ENCODE assay signal across 23 mouse cellular contexts in genomic region chr14:32817258-32817657, GRCm38 (mm10). TPM values are rescaled to one million over a fixed set of nuclear protein-coding genes. Genes with fewer than 3 reads are reported as not detected.
DNase-seq lines count a peak whose midpoint lies in the region; ATAC-seq and TF ChIP-seq lines count a peak whose summit lies in the region.
"Had no signal": no experiment of that assay in that cellular context is flagged by ENCODE, and none has a peak within 500 bp of the region (broad histone marks: within the 10 kb centered on the region; RNA-seq: fewer than 3 reads in every experiment).

No protein-coding gene starts in this region.

- 46% methylated on average over 7 of the region's 7 CpGs for WGBS in heart, embryonic 10.5 days
- 22% methylated on average over 7 of the region's 7 CpGs for WGBS in heart, postnatal 0 days
- WGBS in thymus, adult 2 months = 85% methylated on average over 7 of the region's 7 CpGs

- no peak for TF ChIP-seq CTCF in heart, postnatal 0 days (IDR thresholded peaks at IDR 0.05; ENCODE audit: low read depth)
- TF ChIP-seq CTCF in thymus, adult 2 months (IDR thresholded peaks at IDR 0.05; ENCODE audit: borderline replicate concordance, control insufficient read depth, extremely low read depth, insufficient read depth, low read length, poor library complexity) = no peak

- peaks cover 29% of the 10 kb centered on the region for H3K4me1 ChIP-seq in heart, embryonic 10.5 days
- H3K4me1 ChIP-seq in heart, postnatal 0 days (ENCODE audit: control insufficient read depth, insufficient read depth) = peaks cover 10% of the 10 kb centered on the region
- H3K4me1 ChIP-seq in thymus, adult 2 months (replicated peaks; ENCODE audit: control insufficient read depth, insufficient read depth, low read length) = no peaks in the 10 kb centered on the region
- H3K4me1 ChIP-seq: forebrain, embryonic 13.5 days; stomach, embryonic 15.5 days had no signal

- H3K4me2 ChIP-seq in heart, postnatal 0 days (ENCODE audit: low read depth, low read length) = no peak overlapping the region
- H3K4me2 ChIP-seq: embryonic facial prominence, embryonic 15.5 days; forebrain, embryonic 13.5 days; limb, embryonic 15.5 days; stomach, embryonic 15.5 days had no signal

- ATAC-seq in heart, postnatal 0 days (ENCODE audit: insufficient read depth, low read depth) = peak; percentile 88
- ATAC-seq: forebrain, embryonic 13.5 days; hindbrain, postnatal 0 days had no signal

- H3K9ac ChIP-seq in heart, postnatal 0 days (replicated peaks; ENCODE audit: low read depth, low read length) = no peak overlapping the region
- H3K9ac ChIP-seq: embryonic facial prominence, embryonic 15.5 days; forebrain, embryonic 13.5 days; limb, embryonic 15.5 days; stomach, embryonic 15.5 days had no signal

- H3K9me3 ChIP-seq in heart, embryonic 10.5 days = no peaks in the 10 kb centered on the region
- no peaks in the 10 kb centered on the region for H3K9me3 ChIP-seq in heart, postnatal 0 days (replicated peaks; ENCODE audit: control insufficient read depth, low read length)
- H3K9me3 ChIP-seq: embryonic facial prominence, embryonic 15.5 days; forebrain, embryonic 13.5 days; limb, embryonic 15.5 days; stomach, embryonic 15.5 days had no signal

- TF ChIP-seq EP300 in heart, postnatal 0 days (IDR thresholded peaks at IDR 0.05; ENCODE audit: low read depth) = no peak; the same call in 1 of the 2 replicates

- H3K27ac ChIP-seq in heart, embryonic 10.5 days = no peak overlapping the region
- peak overlapping the region; percentile 64 for H3K27ac ChIP-seq in heart, postnatal 0 days (ENCODE audit: low read depth)
- no peak overlapping the region for H3K27ac ChIP-seq in thymus, adult 2 months (ENCODE audit: control insufficient read depth, insufficient read depth, low read length)
- H3K27ac ChIP-seq: embryonic facial prominence, embryonic 15.5 days; forebrain, embryonic 13.5 days; hindbrain, postnatal 0 days; limb, embryonic 15.5 days; macrophage; stomach, embryonic 15.5 days had no signal

- no peaks in the 10 kb centered on the region for H3K36me3 ChIP-seq in heart, embryonic 10.5 days
- H3K36me3 ChIP-seq in heart, postnatal 0 days (replicated peaks; ENCODE audit: control insufficient read depth, insufficient read depth, low read length) = no peaks in the 10 kb centered on the region
- no peaks in the 10 kb centered on the region for H3K36me3 ChIP-seq in thymus, adult 2 months (ENCODE audit: control insufficient read depth, insufficient read depth, low read length)
- H3K36me3 ChIP-seq: embryonic facial prominence, embryonic 15.5 days; limb, embryonic 15.5 days; stomach, embryonic 15.5 days had no signal

- no peak for TF ChIP-seq POLR2A in thymus, adult 2 months (IDR thresholded peaks at IDR 0.05; ENCODE audit: control insufficient read depth, extremely low read depth, insufficient read depth, low read length, poor library complexity)

- DNase-seq in heart, adult 11 months = peak; percentile 95
- no peak for DNase-seq in heart, embryonic 10.5 days (ENCODE audit: low spot score)
- DNase-seq in adrenal gland, postnatal 25 days = peak; percentile 73
- peak; percentile 83 for DNase-seq in heart, postnatal 0 days (ENCODE audit: low spot score)
- DNase-seq in lung, postnatal 4 days = peak; percentile 36 to 72
- DNase-seq in thymus, adult 2 months = no peak
- no peak for DNase-seq in right cerebral cortex, adult 2 months (ENCODE audit: low spot score in 2 of 2)
- DNase-seq: B cell, adult 2 months; cerebellum, adult 11-12 months; kidney, adult 9 months; midbrain, embryonic 14.5 days; thymus, postnatal 4 days had no signal

- H3K4me3 ChIP-seq in heart, embryonic 10.5 days = no peak overlapping the region
- no peak overlapping the region for H3K4me3 ChIP-seq in heart, postnatal 0 days (ENCODE audit: low read depth, low read length)
- no peak overlapping the region for H3K4me3 ChIP-seq in thymus, adult 2 months (ENCODE audit: control insufficient read depth, insufficient read depth, low read length)
- H3K4me3 ChIP-seq: embryonic facial prominence, embryonic 15.5 days; forebrain, embryonic 13.5 days; limb, embryonic 15.5 days; stomach, embryonic 15.5 days had no signal

- H3K27me3 ChIP-seq in heart, embryonic 10.5 days (ENCODE audit: insufficient read depth, poor library complexity, severe bottlenecking) = peaks cover 4% of the 10 kb centered on the region; the same call in 1 of the 2 replicates
- H3K27me3 ChIP-seq in heart, postnatal 0 days (ENCODE audit: control insufficient read depth, insufficient read depth, low read length) = no peaks in the 10 kb centered on the region
- no peaks in the 10 kb centered on the region for H3K27me3 ChIP-seq in thymus, adult 2 months (ENCODE audit: control insufficient read depth, insufficient read depth, low read length)
- H3K27me3 ChIP-seq: embryonic facial prominence, embryonic 15.5 days; forebrain, embryonic 13.5 days; limb, embryonic 15.5 days; stomach, embryonic 15.5 days had no signal

RNA-seq across cellular contexts. Expression of gene Fam170b, which starts 16.5 kb away (rescaled TPM):
- 0.09 TPM in 1 of 2 replicates, not detected in the other for polyA plus RNA-seq in heart, embryonic 10.5 days (2016; fragmentation: Nextera tagmentation; extraction: Ambion mirVana)
- 0.18 and 0.43 TPM in 2 replicates for total RNA-seq in adrenal gland, postnatal 25 days (2021)
- total RNA-seq in heart, postnatal 0 days (2014; rRNA removed; ENCODE audit: low replicate concordance) = not detected in 2 replicates
- 0.12 and 0.14 TPM in 2 replicates for polyA plus RNA-seq in heart, postnatal 0 days (2015; fragmentation: Nextera tagmentation; extraction: Ambion mirVana)
- polyA plus RNA-seq in thymus, adult 2 months (2012; rRNA removed) = not detected in 2 replicates
- total RNA-seq: hindbrain, postnatal 0 days; layer of hippocampus, adult 8-10 months; left cerebral cortex, postnatal 10 days had no signal
- polyA plus RNA-seq: cortical plate, adult 2 months; forebrain, embryonic 13.5 days; hindbrain, postnatal 0 days; limb, embryonic 15.5 days; macrophage; midbrain, embryonic 14.5 days; stomach, embryonic 15.5 days had no signal

RNA-seq across cellular contexts. Expression of gene Tmem273, which starts 31.5 kb away (rescaled TPM):
- polyA plus RNA-seq in heart, embryonic 10.5 days (2016; fragmentation: Nextera tagmentation; extraction: Ambion mirVana) = 0.18 and 0.39 TPM in 2 replicates
- 2.7 and 4.4 TPM in 2 replicates for total RNA-seq in adrenal gland, postnatal 25 days (2021)
- total RNA-seq in heart, postnatal 0 days (2014; rRNA removed; ENCODE audit: low replicate concordance) = 0.42 TPM in 1 of 2 replicates, not detected in the other
- 0.27 and 0.49 TPM in 2 replicates for polyA plus RNA-seq in heart, postnatal 0 days (2015; fragmentation: Nextera tagmentation; extraction: Ambion mirVana)
- 1.4 and 1.6 TPM in 2 replicates for polyA plus RNA-seq in thymus, adult 2 months (2012; rRNA removed)
- total RNA-seq: ES-E14; gastrocnemius, adult 8-10 months had no signal

RNA-seq across cellular contexts. Expression of gene Vstm4, which starts 39.3 kb away (rescaled TPM):
- 6.1 and 9.5 TPM in 2 replicates for polyA plus RNA-seq in heart, embryonic 10.5 days (2016; fragmentation: Nextera tagmentation; extraction: Ambion mirVana)
- 12.2 and 16.3 TPM in 2 replicates for total RNA-seq in adrenal gland, postnatal 25 days (2021)
- total RNA-seq in heart, postnatal 0 days (2014; rRNA removed; ENCODE audit: low replicate concordance) = 11.5 and 22.9 TPM in 2 replicates
- 21.5 and 22.2 TPM in 2 replicates for polyA plus RNA-seq in heart, postnatal 0 days (2015; fragmentation: Nextera tagmentation; extraction: Ambion mirVana)
- 1.2 and 1.8 TPM in 2 replicates for polyA plus RNA-seq in thymus, adult 2 months (2012; rRNA removed)

Comparison
In these comparisons a context has a peak if more than half of its experiments do, and no peak if none do; other contexts are left out.
1. DNase-seq: peak in heart, adult 11 months (single experiment), adrenal gland, postnatal 25 days (single experiment), heart, postnatal 0 days (single experiment) and lung, postnatal 4 days (2 of 2); none in heart, embryonic 10.5 days (single experiment), thymus, adult 2 months (single experiment) and right cerebral cortex, adult 2 months (0 of 2).